Mouse (Mus musculus) cerebellum, postnatal 14 days (tissue): ENCODE measurements around the gene Dus2.
A peak's percentile ranks its signal among the peaks of the same experiment; 100 is the strongest.

Source experiments
- DNase-seq, 2 experiments: peaks; one replicate each; pipeline ENCODE4 v3.0.0; 2021; ENCODE audit warnings: mixed read lengths in 2 of 2

The Dus2 gene

GRCm38 (mm10) chr8:106077452-106078067 lies 86.4 kb downstream of the Dus2 start:
- DNase-seq: peak in 1 of 2 experiments; percentile 20

GRCm38 (mm10) chr8:106102321-106102720 lies 111.2 kb downstream of the Dus2 start:
- DNase-seq: no peak
